Mouse (Mus musculus) hindbrain, embryonic 12.5 days (tissue): Measurements from ENCODE around the gene Rgs10. TPM values are rescaled to one million over a fixed set of nuclear protein-coding genes. Genes with fewer than 3 reads are reported as not detected.

Experiments
- ATAC-seq: fragments of 200-750 bp; cut with Nextera tagmentation; 2 replicates; pipeline ENCODE4 v1.8.0; 2017; ENCODE audit warnings: moderate TSS enrichment; ENCODE audit not compliant: low FRiP score
- H3K27ac ChIP-seq: fragments of 300-500 bp; sonication (generic); 2 replicates; pipeline ENCODE4 v1.5.1; 2016; ENCODE audit warnings: mild to moderate bottlenecking
- H3K27me3 ChIP-seq: fragments of 300-500 bp; sonication (generic); 2 replicates; pipeline ENCODE4 v1.6.1; 2016; ENCODE audit warnings: mild to moderate bottlenecking
- H3K36me3 ChIP-seq: fragments of 300-500 bp; sonication (generic); 2 replicates; pipeline ENCODE4 v1.6.1; 2016; ENCODE audit warnings: mild to moderate bottlenecking
- H3K4me1 ChIP-seq: fragments of 300-500 bp; sonication (generic); 2 replicates; pipeline ENCODE4 v1.6.1; 2016
- H3K4me2 ChIP-seq: fragments of 300-500 bp; sonication (generic); replicated peaks from 2 replicates; pipeline ENCODE4 v1.6.1; 2016; ENCODE audit warnings: mild to moderate bottlenecking
- H3K4me3 ChIP-seq: fragments of 300-500 bp; sonication (generic); 2 replicates; pipeline ENCODE4 v1.5.1; 2016; ENCODE audit warnings: mild to moderate bottlenecking
- H3K9ac ChIP-seq: fragments of 300-500 bp; sonication (generic); 2 replicates; pipeline ENCODE4 v1.6.1; 2016; ENCODE audit warnings: mild to moderate bottlenecking, moderate library complexity
- H3K9me3 ChIP-seq: fragments of 300-500 bp; sonication (generic); replicated peaks from 2 replicates; pipeline ENCODE4 v1.6.1; 2016; ENCODE audit warnings: mild to moderate bottlenecking
- WGBS: fragments of 180-500 bp; shearing (Covaris S2); methylation state at CpG from one replicate; pipeline ENCODE4 v1.1.7; 2016; 5-methylcytosine and 5-hydroxymethylcytosine counted together
- polyA plus RNA-seq: library from polyadenylated mRNA; unstranded; fragments of >200 nt; fragmentation: Nextera tagmentation; extraction: Ambion mirVana; gene quantifications from 2 replicates; pipeline ENCODE4 v1.2.1, GENCODE M21; 2016

Gene Rgs10
- polyA plus RNA-seq, 1 experiment from 2014 or later: 13.5 TPM

GRCm38 (mm10) chr7:128381811-128382526 lies 36.6 kb downstream of the Rgs10 start:
- Histone ChIP-seq H3K9ac (no peak overlapping the region), H3K36me3 (no peaks in the 10 kb centered on the region), H3K27ac (no peak overlapping the region), H3K4me2 (no peak overlapping the region), H3K9me3 (no peaks in the 10 kb centered on the region), H3K4me1 (no peaks in the 10 kb centered on the region), H3K4me3 (no peak overlapping the region), H3K27me3 (no peaks in the 10 kb centered on the region)
- WGBS: 87% methylated on average over 14 of the region's 14 CpGs
- no peak for ATAC-seq

- no peak overlapping the region for H3K4me3 ChIP-seq
- no peaks in the 10 kb centered on the region for H3K9me3 ChIP-seq
- no peak for ATAC-seq
- no peak overlapping the region for H3K4me2 ChIP-seq
- no peak overlapping the region for H3K9ac ChIP-seq
- H3K27ac ChIP-seq: no peak overlapping the region
- no peaks in the 10 kb centered on the region for H3K27me3 ChIP-seq
- WGBS: 97% methylated on average over 2 of the region's 2 CpGs
- H3K36me3 ChIP-seq: no peaks in the 10 kb centered on the region
- H3K4me1 ChIP-seq: no peaks in the 10 kb centered on the region
Measured at GRCm38 (mm10) chr7:128381001-128381400, 37.6 kb downstream of the Rgs10 start.

- Histone ChIP-seq H3K4me2 (no peak overlapping the region), H3K4me3 (no peak overlapping the region), H3K4me1 (no peaks in the 10 kb centered on the region), H3K27ac (no peak overlapping the region), H3K9ac (no peak overlapping the region), H3K9me3 (no peaks in the 10 kb centered on the region), H3K36me3 (no peaks in the 10 kb centered on the region), H3K27me3 (no peaks in the 10 kb centered on the region)
- no peak for ATAC-seq
- WGBS: 62% methylated on average over 16 of the region's 16 CpGs
Measured at GRCm38 (mm10) chr7:128379162-128379805, 39.3 kb downstream of the Rgs10 start.

- WGBS: 89% methylated on average over 11 of the region's 11 CpGs
- no peak for ATAC-seq
- Histone ChIP-seq H3K36me3 (peaks cover 7% of the 10 kb centered on the region; the same call in 1 of the 2 replicates), H3K9ac (no peak overlapping the region), H3K27ac (no peak overlapping the region), H3K4me1 (no peaks in the 10 kb centered on the region), H3K27me3 (no peaks in the 10 kb centered on the region), H3K4me2 (no peak overlapping the region), H3K9me3 (0 out of 2 replicates have a peak, but pooled peaks cover 5% of the 10 kb centered on the region), H3K4me3 (no peak overlapping the region)
Measured at GRCm38 (mm10) chr7:128376206-128376701, 42.3 kb downstream of the Rgs10 start.

- no peaks in the 10 kb centered on the region for H3K4me1 ChIP-seq
- H3K9ac ChIP-seq: no peak overlapping the region
Measured at GRCm38 (mm10) chr7:128374156-128374555, 44.4 kb downstream of the Rgs10 start.

GRCm38 (mm10) chr7:128373751-128374150 lies 44.8 kb downstream of the Rgs10 start:
- H3K9ac ChIP-seq: no peak overlapping the region
- H3K27ac ChIP-seq: no peak overlapping the region
- H3K27me3 ChIP-seq: no peaks in the 10 kb centered on the region
- no peaks in the 10 kb centered on the region for H3K4me1 ChIP-seq
- H3K9me3 ChIP-seq: 0 out of 2 replicates have a peak, but pooled peaks cover 5% of the 10 kb centered on the region
- no peak overlapping the region for H3K4me2 ChIP-seq
- peaks cover 7% of the 10 kb centered on the region; the same call in 1 of the 2 replicates for H3K36me3 ChIP-seq
- ATAC-seq: no peak
- 93% methylated on average over 8 of the region's 8 CpGs for WGBS
- no peak overlapping the region for H3K4me3 ChIP-seq

More at GRCm38 (mm10) chr7:128374156-128374555, 44.4 kb downstream of the Rgs10 start:
- Histone ChIP-seq H3K9me3 (0 out of 2 replicates have a peak, but pooled peaks cover 5% of the 10 kb centered on the region), H3K27me3 (no peaks in the 10 kb centered on the region), H3K4me3 (no peak overlapping the region), H3K4me2 (no peak overlapping the region), H3K36me3 (peaks cover 7% of the 10 kb centered on the region; the same call in 1 of the 2 replicates), H3K27ac (no peak overlapping the region)
- ATAC-seq: no peak
- 95% methylated on average over 11 of the region's 11 CpGs for WGBS

- no peak overlapping the region for H3K27ac ChIP-seq
- H3K9me3 ChIP-seq: 0 out of 2 replicates have a peak, but pooled peaks cover 5% of the 10 kb centered on the region
- H3K27me3 ChIP-seq: no peaks in the 10 kb centered on the region
- H3K4me2 ChIP-seq: no peak overlapping the region
- H3K4me1 ChIP-seq: no peaks in the 10 kb centered on the region
- H3K36me3 ChIP-seq: peaks cover 7% of the 10 kb centered on the region; the same call in 1 of the 2 replicates
- WGBS: 52% methylated on average over 3 of the region's 3 CpGs
- H3K9ac ChIP-seq: no peak overlapping the region
- no peak for ATAC-seq
- H3K4me3 ChIP-seq: no peak overlapping the region
Measured at GRCm38 (mm10) chr7:128372331-128372730, 46.2 kb downstream of the Rgs10 start.

GRCm38 (mm10) chr7:128369366-128369765 lies 49.2 kb downstream of the Rgs10 start:
- Histone ChIP-seq H3K27me3 (no peaks in the 10 kb centered on the region), H3K4me1 (0 out of 2 replicates have a peak, but pooled peaks cover 3% of the 10 kb centered on the region), H3K27ac (no peak overlapping the region), H3K4me2 (no peak overlapping the region), H3K9me3 (0 out of 2 replicates have a peak, but pooled peaks cover 5% of the 10 kb centered on the region), H3K9ac (no peak overlapping the region), H3K36me3 (peaks cover 7% of the 10 kb centered on the region; the same call in 1 of the 2 replicates), H3K4me3 (no peak overlapping the region)
- WGBS: 80% methylated on average over 12 of the region's 12 CpGs
- ATAC-seq: no peak

GRCm38 (mm10) chr7:128368828-128369227 lies 49.7 kb downstream of the Rgs10 start:
- Histone ChIP-seq H3K27me3 (no peaks in the 10 kb centered on the region), H3K36me3 (peaks cover 7% of the 10 kb centered on the region; the same call in 1 of the 2 replicates), H3K9me3 (0 out of 2 replicates have a peak, but pooled peaks cover 5% of the 10 kb centered on the region), H3K27ac (no peak overlapping the region), H3K9ac (no peak overlapping the region), H3K4me2 (no peak overlapping the region), H3K4me1 (0 out of 2 replicates have a peak, but pooled peaks cover 3% of the 10 kb centered on the region), H3K4me3 (no peak overlapping the region)
- 87% methylated on average over 6 of the region's 6 CpGs for WGBS
- ATAC-seq: no peak

GRCm38 (mm10) chr7:128366654-128367053 lies 51.9 kb downstream of the Rgs10 start:
- WGBS: 54% methylated on average over 11 of the region's 11 CpGs
- H3K4me3 ChIP-seq: no peak overlapping the region
- H3K4me1 ChIP-seq: 0 out of 2 replicates have a peak, but pooled peaks cover 3% of the 10 kb centered on the region
- no peaks in the 10 kb centered on the region for H3K9me3 ChIP-seq
- H3K36me3 ChIP-seq: no peaks in the 10 kb centered on the region
- no peak for ATAC-seq
- no peak overlapping the region for H3K9ac ChIP-seq
- H3K27ac ChIP-seq: no peak overlapping the region
- H3K4me2 ChIP-seq: no peak overlapping the region
- no peaks in the 10 kb centered on the region for H3K27me3 ChIP-seq

GRCm38 (mm10) chr7:128365096-128365715 lies 53.4 kb downstream of the Rgs10 start:
- 48% methylated on average over 3 of the region's 4 CpGs for WGBS
- H3K4me3 ChIP-seq: no peak overlapping the region
- no peak overlapping the region for H3K27ac ChIP-seq
- no peaks in the 10 kb centered on the region for H3K27me3 ChIP-seq
- H3K36me3 ChIP-seq: no peaks in the 10 kb centered on the region
- no peaks in the 10 kb centered on the region for H3K9me3 ChIP-seq
- H3K4me1 ChIP-seq: 0 out of 2 replicates have a peak, but pooled peaks cover 3% of the 10 kb centered on the region
- H3K9ac ChIP-seq: no peak overlapping the region
- H3K4me2 ChIP-seq: no peak overlapping the region
- no peak for ATAC-seq

GRCm38 (mm10) chr7:128364526-128364925 lies 54.0 kb downstream of the Rgs10 start:
- Histone ChIP-seq H3K27me3 (no peaks in the 10 kb centered on the region), H3K4me1 (0 out of 2 replicates have a peak, but pooled peaks cover 3% of the 10 kb centered on the region), H3K4me3 (no peak overlapping the region), H3K9ac (no peak overlapping the region), H3K36me3 (no peaks in the 10 kb centered on the region), H3K9me3 (no peaks in the 10 kb centered on the region), H3K4me2 (no peak overlapping the region), H3K27ac (no peak overlapping the region)
- WGBS: 86% methylated on average over 11 of the region's 11 CpGs
- ATAC-seq: no peak
